Mouse (Mus musculus): ENCODE data around the gene Ctbp2.

DNA sequence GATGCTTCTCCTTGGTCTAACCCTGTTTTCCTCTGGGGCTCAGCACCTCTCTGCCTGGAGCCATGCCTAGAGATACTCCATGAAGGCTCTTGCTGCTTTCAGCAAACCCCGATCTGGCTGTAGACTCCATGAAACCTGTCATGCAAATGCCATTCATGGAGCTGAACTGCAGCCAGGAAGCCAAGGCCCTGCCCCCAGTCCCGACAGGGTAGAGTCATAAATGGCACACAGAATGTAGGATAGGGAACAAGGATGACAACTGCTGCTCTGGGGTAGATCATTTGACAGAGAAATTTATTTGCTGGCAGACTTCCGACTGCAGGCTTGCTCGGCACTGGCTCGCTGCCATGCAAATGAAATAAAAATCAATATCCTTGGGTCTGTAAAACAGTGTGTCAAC is 113.0 kb downstream of the Ctbp2 start:
- no peak for TF ChIP-seq GATA1 (IDR thresholded peaks at IDR 0.05; ENCODE audit: borderline replicate concordance, low read length)
- TF ChIP-seq FLI1 (IDR thresholded peaks at IDR 0.05; ENCODE audit: low read length), result no peak

Measured in megakaryocyte, embryonic 14.5 days (primary cell).